In the genomic region with DNA sequence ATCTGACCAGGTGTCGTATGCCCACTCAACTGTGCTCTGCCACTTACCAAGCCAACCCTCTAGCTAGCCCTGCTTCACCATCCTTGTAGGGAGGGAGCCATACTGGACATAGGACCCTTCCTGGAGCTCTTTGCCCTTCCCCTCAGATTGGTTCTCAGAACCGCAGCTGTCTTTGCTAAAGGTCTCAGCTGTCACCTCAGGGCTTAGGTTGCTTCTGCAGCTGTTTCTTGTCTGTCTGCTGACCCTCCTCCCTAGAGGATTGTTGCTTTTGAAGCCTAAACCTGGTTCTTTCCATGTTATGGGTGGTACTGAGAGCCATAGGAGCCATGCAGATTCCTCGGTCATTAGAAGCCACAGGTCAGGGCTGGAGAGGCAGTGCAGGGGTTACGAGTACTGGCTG, we compare ENCODE assay signal across 11 mouse cellular contexts.
"Had no signal": no experiment of that assay in that cellular context is flagged by ENCODE, and none has a peak within 500 bp of the region (broad histone marks: within the 10 kb centered on the region; RNA-seq: fewer than 3 reads in every experiment).

No protein-coding gene starts in this region.

- H3K4me3 ChIP-seq: midbrain, embryonic 13.5 days; neural tube, embryonic 12.5 days had no signal

- DNase-seq: kidney, adult 18-20 months; kidney, postnatal 14 days; layer of hippocampus, adult 9-11 months; layer of hippocampus, postnatal 36 days; lung, adult 2 months; lung, postnatal 36 days; thymus, postnatal 4 days had no signal

- H3K27ac ChIP-seq: midbrain, embryonic 13.5 days; neural tube, embryonic 12.5 days; stomach, postnatal 0 days had no signal

- H3K27me3 ChIP-seq: midbrain, embryonic 13.5 days; neural tube, embryonic 12.5 days had no signal

- H3K9me3 ChIP-seq: midbrain, embryonic 13.5 days; neural tube, embryonic 12.5 days had no signal

- H3K4me1 ChIP-seq: midbrain, embryonic 13.5 days; neural tube, embryonic 12.5 days had no signal

- H3K4me2 ChIP-seq: midbrain, embryonic 13.5 days; neural tube, embryonic 12.5 days had no signal

- ATAC-seq: lung, postnatal 0 days; midbrain, embryonic 13.5 days had no signal

- H3K9ac ChIP-seq: midbrain, embryonic 13.5 days; neural tube, embryonic 12.5 days had no signal
